Mouse (Mus musculus): ENCODE results near the gene Dgkq. TPM values are rescaled to one million over a fixed set of nuclear protein-coding genes. Genes with fewer than 3 reads are reported as not detected.

Gene Dgkq
- total and polyA plus RNA-seq, 3 experiments: 4.5 to 12.3 (median 7.9) TPM

DNA sequence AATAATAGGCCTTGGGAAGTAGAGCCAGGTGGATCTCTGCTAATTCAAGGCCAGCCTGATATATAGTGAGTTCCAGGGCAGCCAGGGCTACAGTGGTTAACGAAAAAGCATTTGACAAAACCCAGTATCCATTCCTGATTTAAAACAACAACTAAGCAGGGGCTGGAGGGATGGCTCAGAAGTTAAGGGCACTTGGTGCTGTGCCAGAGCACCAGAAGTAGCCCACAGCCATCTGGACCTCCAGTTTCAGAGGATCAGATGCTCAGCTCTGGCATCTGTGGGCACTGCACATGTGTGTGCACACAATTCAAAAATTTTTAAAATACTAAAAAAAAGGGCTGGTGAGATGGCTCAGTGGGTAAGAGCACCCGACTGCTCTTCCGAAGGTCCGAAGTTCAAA is 35.8 kb downstream of the Dgkq start:
- DNase-seq (ENCODE audit: low spot score) (no peak), ATAC-seq (ENCODE audit: extremely low read depth, insufficient number of reproducible peaks, low FRiP score, poor library complexity, severe bottlenecking) (no peak)
- H3K27me3 ChIP-seq (ENCODE audit: insufficient read depth, low read length): no peaks in the 10 kb centered on the region
- TF ChIP-seq GATA1 (IDR thresholded peaks at IDR 0.05; ENCODE audit: borderline replicate concordance, low read length) (no peak), CTCF (IDR thresholded peaks at IDR 0.05; ENCODE audit: low read depth, low read length) (no peak)
- H3K4me1 ChIP-seq (ENCODE audit: insufficient read depth, low read depth, low read length): peaks cover 17% of the 10 kb centered on the region
- no peaks in the 10 kb centered on the region for H3K9me3 ChIP-seq (replicated peaks)
- no peak overlapping the region for H3K4me3 ChIP-seq (ENCODE audit: low read depth, low read length)
- peaks cover 26% of the 10 kb centered on the region for H3K36me3 ChIP-seq (replicated peaks)

DNA sequence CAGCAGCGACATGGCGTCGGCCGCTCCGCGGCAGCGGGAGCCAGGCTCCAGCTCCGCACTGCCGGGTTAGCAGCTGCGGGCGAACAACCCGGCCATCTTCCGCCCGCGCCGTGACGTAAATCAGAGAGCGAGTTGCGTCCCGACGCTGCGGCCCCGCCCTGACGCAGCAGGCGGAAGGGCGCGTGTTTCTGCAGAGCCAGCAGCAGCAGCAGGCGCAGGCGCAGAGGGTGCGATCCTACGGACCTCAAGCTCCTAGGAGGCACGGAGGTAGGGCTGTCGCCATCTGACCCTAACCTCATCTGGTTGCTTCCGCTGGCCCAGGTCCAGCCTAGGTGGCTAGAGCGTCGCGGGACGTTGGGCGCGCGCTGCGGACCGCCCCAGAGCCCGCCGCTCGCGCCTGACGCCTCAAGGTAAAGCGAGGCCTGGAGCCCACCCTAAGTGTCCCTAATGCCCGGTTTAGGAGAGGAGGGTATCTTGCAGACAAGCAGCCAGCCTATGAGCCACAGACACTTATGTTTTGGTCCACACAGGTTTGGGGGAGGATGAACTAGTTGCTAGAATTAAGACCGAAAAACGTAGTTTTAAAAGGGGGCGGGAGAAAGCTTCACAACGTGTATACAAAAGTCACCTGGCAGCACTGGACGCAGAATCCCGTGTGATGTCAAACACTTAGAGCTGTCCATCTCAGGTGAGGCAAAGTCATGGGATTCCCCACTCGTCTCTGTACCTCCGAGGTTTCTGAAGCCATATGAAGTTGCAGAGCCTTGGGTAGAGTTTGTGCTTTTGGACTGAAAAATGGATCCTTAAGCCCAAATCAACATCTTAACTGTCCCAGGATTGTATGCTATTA is 39.6 kb downstream of the Dgkq start, which contains the start of the genes Gak and Tmem175:
TSS of gene Gak (minus strand) at position 122 of the 850 bp plus-strand sequence.
TSS of gene Tmem175 (plus strand) at position 137 of the 850 bp plus-strand sequence.
- Histone ChIP-seq H3K36me3 (replicated peaks) (peaks cover 12% of the 10 kb centered on the region), H3K27me3 (ENCODE audit: insufficient read depth, low read length) (no peaks in the 10 kb centered on the region), H3K9me3 (replicated peaks) (no peaks in the 10 kb centered on the region), H3K4me3 (ENCODE audit: low read depth, low read length) (peak within 1 kb of the TSS; percentile 92), H3K4me1 (ENCODE audit: insufficient read depth, low read depth, low read length) (peaks cover 46% of the 10 kb centered on the region)
- TF ChIP-seq GATA1 (IDR thresholded peaks at IDR 0.05; ENCODE audit: borderline replicate concordance, low read length): no peak
- ATAC-seq (ENCODE audit: extremely low read depth, insufficient number of reproducible peaks, low FRiP score, poor library complexity, severe bottlenecking) (peak; percentile 79), DNase-seq (ENCODE audit: low spot score) (peak; percentile 86)

DNA sequence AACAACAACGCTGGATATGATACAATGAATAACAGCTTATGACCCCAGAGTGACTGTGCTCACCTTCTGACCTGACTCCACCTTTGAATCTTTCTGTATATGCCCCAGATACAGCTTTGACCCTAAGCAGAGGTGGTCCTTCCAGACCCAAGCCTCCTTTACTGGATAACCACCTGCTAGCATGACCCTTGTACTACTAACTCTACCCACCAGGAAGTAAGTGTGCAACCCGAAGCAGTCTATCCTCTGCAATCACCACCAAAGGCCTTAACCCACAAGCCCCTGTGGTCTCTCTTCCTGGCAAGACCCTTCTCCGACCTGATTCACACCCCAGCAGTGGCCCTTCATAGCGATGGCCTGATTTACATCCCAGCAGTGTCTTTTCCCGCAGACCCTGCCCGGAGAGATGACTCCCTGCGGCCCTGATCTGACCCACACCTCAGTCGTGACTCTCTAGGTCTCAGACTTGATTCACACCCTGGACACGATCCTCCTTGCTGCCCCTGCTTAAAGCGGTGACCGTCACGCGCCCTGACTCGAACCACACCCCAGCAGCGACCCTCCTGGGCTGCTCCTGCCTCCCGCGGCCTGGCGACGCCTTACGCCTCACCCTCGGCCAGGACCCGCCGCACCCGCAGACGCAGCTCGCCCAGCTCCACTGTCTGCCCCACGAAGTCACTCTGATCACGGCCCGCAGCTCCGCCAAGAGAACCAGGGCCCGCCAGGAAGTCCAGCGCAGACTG is 40.4 kb downstream of the Dgkq start:
- ATAC-seq (ENCODE audit: extremely low read depth, insufficient number of reproducible peaks, low FRiP score, poor library complexity, severe bottlenecking) (peak; percentile 26), DNase-seq (ENCODE audit: low spot score) (peak; percentile 43)
- no peaks in the 10 kb centered on the region for H3K27me3 ChIP-seq (ENCODE audit: insufficient read depth, low read length)
- no peaks in the 10 kb centered on the region for H3K9me3 ChIP-seq (replicated peaks)
- TF ChIP-seq POLR2AphosphoS5 (IDR thresholded peaks at IDR 0.05; ENCODE audit: insufficient replicate concordance, low read depth, low read length): no peak
- TF ChIP-seq GATA2 (IDR thresholded peaks at IDR 0.05; ENCODE audit: borderline replicate concordance, low read depth, low read length): no peak
- TF ChIP-seq GATA1 (IDR thresholded peaks at IDR 0.05; ENCODE audit: borderline replicate concordance, low read length): no peak
- TF ChIP-seq CTCF (IDR thresholded peaks at IDR 0.05; ENCODE audit: low read depth, low read length): no peak
- no peak for TF ChIP-seq TAL1 (conservative IDR thresholded peaks at IDR 0.05; ENCODE audit: low read depth, low read length)
- peak overlapping the region; percentile 92 for H3K4me3 ChIP-seq (ENCODE audit: low read depth, low read length)
- peaks cover 46% of the 10 kb centered on the region for H3K4me1 ChIP-seq (ENCODE audit: insufficient read depth, low read depth, low read length)
- peaks cover 20% of the 10 kb centered on the region for H3K36me3 ChIP-seq (replicated peaks)

DNA sequence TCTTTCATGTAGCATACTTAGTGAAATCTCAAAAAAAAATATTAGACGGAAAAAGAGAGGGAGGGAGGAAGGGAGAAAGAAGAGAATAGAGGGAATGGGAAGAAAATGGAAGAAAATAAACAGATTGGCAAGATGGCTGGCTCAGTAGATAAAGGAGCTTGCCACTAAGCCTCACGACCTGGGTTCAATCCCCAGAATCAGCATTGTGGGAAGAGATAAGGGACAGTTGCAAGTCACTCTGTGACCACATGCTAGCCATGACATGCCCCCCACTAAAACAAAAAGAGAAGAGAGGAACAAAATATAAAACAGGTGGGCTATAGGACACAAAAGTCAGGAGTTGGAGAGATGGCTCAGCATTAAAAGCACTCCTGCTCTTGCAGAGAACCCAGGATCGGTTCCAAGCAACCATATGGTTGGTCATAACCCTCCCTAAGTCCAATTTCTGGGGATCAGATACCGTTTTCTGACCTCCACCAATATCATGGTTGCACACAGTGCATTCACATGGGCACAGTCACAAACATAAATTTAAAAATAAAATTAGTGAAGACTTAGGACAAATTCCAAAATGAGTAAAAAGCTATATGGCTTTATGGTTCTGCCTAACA is 43.3 kb downstream of the Dgkq start:
- Histone ChIP-seq H3K4me3 (ENCODE audit: low read depth, low read length) (no peak overlapping the region), H3K4me1 (ENCODE audit: insufficient read depth, low read depth, low read length) (peaks cover 51% of the 10 kb centered on the region), H3K36me3 (replicated peaks) (peaks cover 46% of the 10 kb centered on the region), H3K27me3 (ENCODE audit: insufficient read depth, low read length) (no peaks in the 10 kb centered on the region), H3K9me3 (replicated peaks) (no peaks in the 10 kb centered on the region)
- ATAC-seq (ENCODE audit: extremely low read depth, insufficient number of reproducible peaks, low FRiP score, poor library complexity, severe bottlenecking) (peak; percentile 47; the same call in 1 of the 2 replicates), DNase-seq (ENCODE audit: low spot score) (no peak)
- TF ChIP-seq TAL1 (conservative IDR thresholded peaks at IDR 0.05; ENCODE audit: low read depth, low read length) (peak; percentile 70), POLR2AphosphoS5 (IDR thresholded peaks at IDR 0.05; ENCODE audit: insufficient replicate concordance, low read depth, low read length) (no peak), GATA2 (IDR thresholded peaks at IDR 0.05; ENCODE audit: borderline replicate concordance, low read depth, low read length) (no peak), GATA1 (IDR thresholded peaks at IDR 0.05; ENCODE audit: borderline replicate concordance, low read length) (no peak), CTCF (IDR thresholded peaks at IDR 0.05; ENCODE audit: low read depth, low read length) (no peak)

DNA sequence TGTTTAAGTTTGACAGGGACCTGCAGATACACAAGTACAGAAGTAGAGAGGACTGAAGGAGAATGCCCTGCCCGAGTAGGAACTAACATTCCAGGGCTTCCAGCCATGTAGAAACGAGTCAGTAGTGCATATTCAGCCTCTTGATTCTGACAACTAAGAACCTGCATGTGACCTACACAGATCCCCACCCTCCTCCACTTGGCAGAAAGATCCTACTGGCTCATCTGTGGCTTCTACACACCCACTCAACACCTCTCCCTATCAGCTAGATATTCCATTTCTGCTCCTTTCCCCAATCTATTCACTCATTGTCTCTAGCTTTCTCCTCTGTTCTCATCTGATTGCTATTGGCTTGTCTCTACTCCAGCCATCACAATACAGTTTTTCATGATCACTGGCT is 47.6 kb downstream of the Dgkq start:
- H3K27me3 ChIP-seq (ENCODE audit: insufficient read depth, low read length): no peaks in the 10 kb centered on the region
- DNase-seq (ENCODE audit: low spot score): no peak
- no peak for ATAC-seq (ENCODE audit: extremely low read depth, insufficient number of reproducible peaks, low FRiP score, poor library complexity, severe bottlenecking)
- no peaks in the 10 kb centered on the region for H3K9me3 ChIP-seq (replicated peaks)
- H3K36me3 ChIP-seq (replicated peaks): peaks cover 75% of the 10 kb centered on the region
- TF ChIP-seq GATA2 (IDR thresholded peaks at IDR 0.05; ENCODE audit: borderline replicate concordance, low read depth, low read length) (no peak), POLR2AphosphoS5 (IDR thresholded peaks at IDR 0.05; ENCODE audit: insufficient replicate concordance, low read depth, low read length) (no peak), CTCF (IDR thresholded peaks at IDR 0.05; ENCODE audit: low read depth, low read length) (no peak), TAL1 (conservative IDR thresholded peaks at IDR 0.05; ENCODE audit: low read depth, low read length) (no peak), GATA1 (IDR thresholded peaks at IDR 0.05; ENCODE audit: borderline replicate concordance, low read length) (no peak)
- peaks cover 19% of the 10 kb centered on the region for H3K4me1 ChIP-seq (ENCODE audit: insufficient read depth, low read depth, low read length)
- no peak overlapping the region for H3K4me3 ChIP-seq (ENCODE audit: low read depth, low read length)

DNA sequence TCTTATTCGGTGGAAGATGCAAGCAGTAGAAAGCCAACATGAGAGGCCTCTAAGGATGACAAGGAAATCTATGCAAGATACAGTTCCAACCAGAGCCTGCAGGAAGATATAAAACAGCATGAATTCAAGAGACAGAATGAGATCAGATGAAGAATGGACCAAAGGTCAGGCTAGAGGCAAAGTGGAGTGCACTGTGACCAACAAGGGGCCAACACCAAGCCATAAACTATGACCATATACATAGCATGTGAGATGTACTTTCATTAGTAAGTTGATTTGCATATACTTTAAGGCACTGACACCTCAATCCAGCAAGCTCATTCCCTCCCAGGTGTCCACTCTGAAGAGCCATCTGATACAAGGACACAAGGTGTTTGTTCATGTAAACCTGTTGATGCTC is 59.0 kb downstream of the Dgkq start:
- no peak for DNase-seq (ENCODE audit: low spot score)

More for the DNA sequence above, 59.0 kb downstream of the Dgkq start:
- Histone ChIP-seq H3K36me3 (replicated peaks) (peaks cover 97% of the 10 kb centered on the region), H3K9me3 (replicated peaks) (no peaks in the 10 kb centered on the region), H3K27me3 (ENCODE audit: insufficient read depth, low read length) (no peaks in the 10 kb centered on the region), H3K4me3 (ENCODE audit: low read depth, low read length) (no peak overlapping the region), H3K4me1 (ENCODE audit: insufficient read depth, low read depth, low read length) (peaks cover 4% of the 10 kb centered on the region; the same call in 1 of the 2 replicates)
- no peak for ATAC-seq (ENCODE audit: extremely low read depth, insufficient number of reproducible peaks, low FRiP score, poor library complexity, severe bottlenecking)
- TF ChIP-seq CTCF (IDR thresholded peaks at IDR 0.05; ENCODE audit: low read depth, low read length): no peak
- TF ChIP-seq GATA1 (IDR thresholded peaks at IDR 0.05; ENCODE audit: borderline replicate concordance, low read length): no peak
- no peak for TF ChIP-seq GATA2 (IDR thresholded peaks at IDR 0.05; ENCODE audit: borderline replicate concordance, low read depth, low read length)
- TF ChIP-seq POLR2AphosphoS5 (IDR thresholded peaks at IDR 0.05; ENCODE audit: insufficient replicate concordance, low read depth, low read length): no peak
- no peak for TF ChIP-seq TAL1 (conservative IDR thresholded peaks at IDR 0.05; ENCODE audit: low read depth, low read length)
